Mouse (Mus musculus): Measurements from ENCODE around the gene Bag5.

DNA sequence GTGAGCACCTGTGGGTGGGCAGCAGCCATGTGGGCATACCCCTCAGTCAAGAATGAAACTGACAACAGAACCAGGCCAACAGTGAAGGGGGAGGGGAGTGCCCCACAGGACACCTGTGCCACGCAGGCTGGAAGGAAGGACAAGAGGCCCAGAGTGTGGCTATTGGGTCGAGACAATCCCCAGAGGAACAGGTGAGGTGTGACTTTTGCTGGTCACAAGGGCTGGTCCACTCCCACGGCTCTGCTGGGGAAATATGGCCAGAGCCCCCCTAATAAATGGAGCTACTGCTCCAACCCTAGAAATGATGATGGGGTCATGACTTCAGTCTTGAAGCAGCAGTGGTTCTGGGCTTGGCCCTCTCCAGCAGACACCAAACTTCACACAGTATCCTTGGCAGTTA lies 9.8 kb downstream of the Bag5 start:
- TF ChIP-seq CTCF (IDR thresholded peaks at IDR 0.05 in 2 of 3, conservative IDR thresholded peaks at IDR 0.05 in 1 of 3; ENCODE audit: control insufficient read depth in 1 of 3, insufficient read depth in 1 of 3, low read depth in 2 of 3, low read length in 3 of 3, poor library complexity in 1 of 3, severe bottlenecking in 1 of 3) (no peak), MYC (IDR thresholded peaks at IDR 0.05; ENCODE audit: low read depth, low read length) (no peak), TAL1 (IDR thresholded peaks at IDR 0.05; ENCODE audit: low read length) (no peak), ZKSCAN1 (IDR thresholded peaks at IDR 0.05; ENCODE audit: low read depth, low read length) (no peak), POLR2A (IDR thresholded peaks at IDR 0.05; ENCODE audit: control insufficient read depth in 1 of 2, insufficient read depth in 1 of 2, low read depth in 1 of 2, low read length in 2 of 2, poor library complexity in 1 of 2) (no peak), POLR2AphosphoS2 (IDR thresholded peaks at IDR 0.05; ENCODE audit: low read length) (no peak), BHLHE40 (IDR thresholded peaks at IDR 0.05; ENCODE audit: borderline replicate concordance, low read depth, low read length) (no peak), POLR2AphosphoS5 (IDR thresholded peaks at IDR 0.05; ENCODE audit: borderline replicate concordance, low read depth, low read length) (no peak), ETS1 (IDR thresholded peaks at IDR 0.05; ENCODE audit: low read depth, low read length) (no peak), MAX (IDR thresholded peaks at IDR 0.05; ENCODE audit: low read length) (no peak), HCFC1 (IDR thresholded peaks at IDR 0.05; ENCODE audit: low read depth, low read length) (no peak), ZNF384 (IDR thresholded peaks at IDR 0.05; ENCODE audit: low read depth, low read length) (no peak), NELFE (IDR thresholded peaks at IDR 0.05; ENCODE audit: low read depth, low read length) (no peak), UBTF (IDR thresholded peaks at IDR 0.05; ENCODE audit: borderline replicate concordance, insufficient read depth, low read depth, low read length) (no peak)
